ENCODE assay signal across 26 mouse cellular contexts in the genomic region with DNA sequence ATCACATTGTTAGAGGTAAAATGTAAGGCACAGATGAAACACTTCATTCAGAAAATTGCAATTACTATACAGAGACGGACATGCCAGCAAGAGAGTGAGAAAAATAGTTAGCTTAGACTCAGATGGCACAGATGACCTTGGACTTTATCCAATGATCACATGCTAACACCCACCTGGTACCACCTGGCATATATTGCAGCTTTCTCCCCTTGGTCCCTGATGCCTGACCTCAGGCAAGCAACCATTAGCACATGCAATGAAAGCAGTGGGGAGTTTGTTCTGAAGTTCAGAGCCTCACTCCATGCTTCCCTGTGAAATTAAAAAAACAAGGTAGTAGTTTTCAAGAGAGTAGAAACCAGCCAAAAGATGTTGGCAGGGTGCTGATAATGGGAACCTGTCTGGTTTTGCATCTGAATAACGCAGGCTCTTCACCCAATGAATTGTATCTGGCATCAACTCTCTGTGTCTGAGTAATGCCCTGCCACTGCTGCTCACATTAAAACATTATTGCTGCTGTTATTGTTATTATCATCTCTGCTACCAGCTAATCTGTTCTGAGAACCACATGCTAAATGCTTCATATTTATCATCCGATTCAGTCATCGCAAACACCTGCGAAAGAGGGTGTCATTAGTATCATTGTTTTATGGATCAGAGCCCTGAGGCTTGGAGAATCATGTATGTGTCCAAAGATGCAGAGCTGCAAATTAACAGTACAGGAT.
DNase-seq lines count a peak whose midpoint lies in the region; ATAC-seq lines count a peak whose summit lies in the region.
"Had no signal": no experiment of that assay in that cellular context is flagged by ENCODE, and none has a peak within 500 bp of the region (broad histone marks: within the 10 kb centered on the region; RNA-seq: fewer than 3 reads in every experiment).

No protein-coding gene starts in this region.

- H3K36me3 ChIP-seq in forebrain, embryonic 14.5 days (ENCODE audit: control insufficient read depth, insufficient read depth, low read length): no peaks in the 10 kb centered on the region
- no peaks in the 10 kb centered on the region for H3K36me3 ChIP-seq in forebrain, embryonic 13.5 days (ENCODE audit: poor library complexity, severe bottlenecking)
- H3K36me3 ChIP-seq in neural tube, embryonic 13.5 days: no peaks in the 10 kb centered on the region
- H3K36me3 ChIP-seq in neural tube, embryonic 15.5 days: no peaks in the 10 kb centered on the region
- H3K36me3 ChIP-seq: liver, embryonic 15.5 days; midbrain, embryonic 15.5 days; neural tube, embryonic 12.5 days had no signal

- no peaks in the 10 kb centered on the region for H3K9me3 ChIP-seq in forebrain, embryonic 14.5 days (replicated peaks; ENCODE audit: control insufficient read depth, low read length)
- no peaks in the 10 kb centered on the region for H3K9me3 ChIP-seq in forebrain, embryonic 13.5 days (replicated peaks)
- H3K9me3 ChIP-seq in neural tube, embryonic 13.5 days: no peaks in the 10 kb centered on the region
- no peaks in the 10 kb centered on the region for H3K9me3 ChIP-seq in neural tube, embryonic 15.5 days (replicated peaks)
- H3K9me3 ChIP-seq: liver, embryonic 15.5 days; midbrain, embryonic 15.5 days; neural tube, embryonic 12.5 days had no signal

- ATAC-seq in forebrain, embryonic 14.5 days: no peak
- ATAC-seq in forebrain, embryonic 13.5 days: no peak
- peak; percentile 69 for ATAC-seq in neural tube, embryonic 13.5 days (ENCODE audit: low read depth)
- peak; percentile 53; the same call in 1 of the 2 replicates for ATAC-seq in neural tube, embryonic 15.5 days (ENCODE audit: low FRiP score)
- ATAC-seq: intestine, embryonic 16.5 days; midbrain, embryonic 15.5 days; Patski had no signal

- H3K4me1 ChIP-seq in forebrain, embryonic 14.5 days (ENCODE audit: control insufficient read depth, insufficient read depth, low read length): no peaks in the 10 kb centered on the region
- H3K4me1 ChIP-seq in forebrain, embryonic 13.5 days: no peaks in the 10 kb centered on the region
- H3K4me1 ChIP-seq in neural tube, embryonic 13.5 days (replicated peaks): peaks cover 24% of the 10 kb centered on the region
- H3K4me1 ChIP-seq in neural tube, embryonic 15.5 days: peaks cover 13% of the 10 kb centered on the region; the same call in 1 of the 2 replicates
- H3K4me1 ChIP-seq: liver, embryonic 15.5 days; midbrain, embryonic 15.5 days; neural tube, embryonic 12.5 days had no signal

- WGBS in forebrain, embryonic 14.5 days: 76% methylated on average over 5 of the region's 5 CpGs
- WGBS in forebrain, embryonic 13.5 days: 79% methylated on average over 5 of the region's 5 CpGs
- 55% methylated on average over 5 of the region's 5 CpGs for WGBS in neural tube, embryonic 13.5 days
- WGBS in neural tube, embryonic 15.5 days: 39% methylated on average over 5 of the region's 5 CpGs

- no peak overlapping the region for H3K4me3 ChIP-seq in forebrain, embryonic 14.5 days (ENCODE audit: low read depth, low read length)
- no peak overlapping the region for H3K4me3 ChIP-seq in forebrain, embryonic 13.5 days
- no peak overlapping the region for H3K4me3 ChIP-seq in neural tube, embryonic 13.5 days
- no peak overlapping the region for H3K4me3 ChIP-seq in neural tube, embryonic 15.5 days (replicated peaks)
- H3K4me3 ChIP-seq: erythroblast, embryonic 14.5 days; liver, embryonic 15.5 days; midbrain, embryonic 15.5 days; neural tube, embryonic 12.5 days had no signal

- H3K4me2 ChIP-seq in forebrain, embryonic 14.5 days (ENCODE audit: low read length): no peak overlapping the region
- H3K4me2 ChIP-seq in forebrain, embryonic 13.5 days: no peak overlapping the region
- no peak overlapping the region for H3K4me2 ChIP-seq in neural tube, embryonic 13.5 days
- H3K4me2 ChIP-seq in neural tube, embryonic 15.5 days: no peak overlapping the region
- H3K4me2 ChIP-seq: liver, embryonic 15.5 days; lung, embryonic 14.5 days; midbrain, embryonic 15.5 days; neural tube, embryonic 12.5 days had no signal

- peak; percentile 10 for DNase-seq in cerebellum, adult 9-10 months
- DNase-seq in cerebellum, postnatal 4 days (ENCODE audit: low spot score in 2 of 2): no peak
- DNase-seq in forebrain, embryonic 14.5 days (ENCODE audit: low spot score): peak; percentile 8
- DNase-seq in neural tube, embryonic 10.5 days (ENCODE audit: extremely low spot score, low spot score): no peak
- DNase-seq in ovary, adult 18-20 months (ENCODE audit: low spot score): no peak
- DNase-seq: adrenal gland, postnatal 10 days; gastrocnemius, postnatal 14 days; heart, postnatal 14 days; kidney, adult 8-10 months; kidney, postnatal 4 days; layer of hippocampus, postnatal 36 days; liver; lung, embryonic 14.5 days; lung, postnatal 14 days; right cerebral cortex, postnatal 25 days; thymus, postnatal 36 days had no signal

- H3K9ac ChIP-seq in forebrain, embryonic 14.5 days (ENCODE audit: low read length): no peak overlapping the region
- H3K9ac ChIP-seq in forebrain, embryonic 13.5 days: no peak overlapping the region
- H3K9ac ChIP-seq in neural tube, embryonic 13.5 days: no peak overlapping the region
- no peak overlapping the region for H3K9ac ChIP-seq in neural tube, embryonic 15.5 days (replicated peaks)
- H3K9ac ChIP-seq: liver, embryonic 15.5 days; lung, embryonic 14.5 days; midbrain, embryonic 15.5 days; neural tube, embryonic 12.5 days had no signal

- H3K27ac ChIP-seq in forebrain, embryonic 14.5 days (ENCODE audit: low read depth, low read length): no peak overlapping the region
- no peak overlapping the region for H3K27ac ChIP-seq in forebrain, embryonic 13.5 days
- H3K27ac ChIP-seq in neural tube, embryonic 13.5 days (replicated peaks): peak overlapping the region; percentile 52
- peak overlapping the region; percentile 39; the same call in 1 of the 2 replicates for H3K27ac ChIP-seq in neural tube, embryonic 15.5 days (replicated peaks)
- H3K27ac ChIP-seq: kidney, postnatal 0 days; liver, embryonic 15.5 days; midbrain, embryonic 15.5 days; neural tube, embryonic 12.5 days had no signal

- no peaks in the 10 kb centered on the region for H3K27me3 ChIP-seq in forebrain, embryonic 14.5 days (replicated peaks; ENCODE audit: control insufficient read depth, insufficient read depth, low read length)
- no peaks in the 10 kb centered on the region for H3K27me3 ChIP-seq in forebrain, embryonic 13.5 days
- H3K27me3 ChIP-seq in neural tube, embryonic 13.5 days: no peaks in the 10 kb centered on the region
- H3K27me3 ChIP-seq in neural tube, embryonic 15.5 days (replicated peaks): no peaks in the 10 kb centered on the region
- H3K27me3 ChIP-seq: liver, embryonic 15.5 days; midbrain, embryonic 15.5 days; neural tube, embryonic 12.5 days; Patski had no signal

Comparison
In these comparisons a context has a peak if more than half of its experiments do, and no peak if none do; other contexts are left out.
1. DNase-seq: peak in cerebellum, adult 9-10 months (single experiment) and forebrain, embryonic 14.5 days (single experiment); none in cerebellum, postnatal 4 days (0 of 2), neural tube, embryonic 10.5 days (single experiment) and ovary, adult 18-20 months (single experiment).
2. ATAC-seq: peak in neural tube, embryonic 13.5 days (single experiment) and neural tube, embryonic 15.5 days (single experiment); none in forebrain, embryonic 14.5 days (single experiment) and forebrain, embryonic 13.5 days (single experiment).
3. H3K27ac ChIP-seq: peak in neural tube, embryonic 13.5 days (single experiment) and neural tube, embryonic 15.5 days (single experiment); none in forebrain, embryonic 14.5 days (single experiment) and forebrain, embryonic 13.5 days (single experiment).